Mouse (Mus musculus) neutrophil, adult 83 days (primary cell): ENCODE data around the gene Gm6588. TPM values are rescaled to one million over a fixed set of nuclear protein-coding genes. Genes with fewer than 3 reads are reported as not detected.

Source experiments
- total RNA-seq, 2 experiments: library from RNA; stranded (reverse); gene quantifications; one replicate each; pipeline ENCODE4 v1.2.4; 2023

The Gm6588 gene
- total RNA-seq = not detected

DNA sequence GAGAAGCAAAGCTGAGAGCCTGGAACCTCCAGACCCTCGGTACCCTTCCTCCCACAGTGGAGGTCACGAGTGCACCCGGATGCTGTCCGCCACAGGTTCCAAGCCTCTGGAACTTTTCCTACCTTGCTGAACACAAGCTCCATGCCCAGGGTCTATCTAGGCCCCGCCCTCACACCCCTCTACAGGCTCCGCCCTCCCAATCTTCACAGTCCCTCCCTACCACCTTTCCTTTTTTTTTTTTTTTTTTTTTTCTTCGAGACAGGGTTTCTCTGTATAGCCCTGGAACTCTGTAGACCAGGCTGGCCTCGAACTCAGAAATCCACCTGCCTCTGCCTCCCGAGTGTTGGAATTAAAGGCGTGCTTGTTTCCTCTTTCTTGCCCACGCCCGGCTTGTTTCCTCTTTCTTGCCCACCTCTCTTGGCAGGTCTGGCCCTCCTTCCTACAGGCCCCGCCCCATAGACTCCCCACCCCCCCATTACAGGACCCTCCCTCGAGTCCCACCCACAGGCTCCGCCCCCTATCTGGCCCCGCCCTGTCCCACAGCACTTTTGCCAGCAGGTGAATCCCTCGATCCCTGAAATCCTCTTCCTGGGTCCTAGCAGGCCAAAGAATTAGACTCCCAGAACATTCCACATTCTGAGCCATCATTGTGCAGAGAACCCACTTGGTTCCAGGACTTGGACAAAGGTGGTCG lies at the start of gene Gm6588:
Gene Gm6588 (plus strand): TSS at position 680 of the 694 bp plus-strand sequence.

Other genes starting within 250 kb of the Gm6588 start
- gene Cryba4, start 196.9 kb upstream of the Gm6588 start, total RNA-seq = 1 to 10 TPM; 2.4 to 2.7 TPM
- 1 to 10 TPM in 1 of 2 experiments, under 1 TPM in 1; 0.81 to 1.9 TPM for gene Crybb1, start 193.6 kb upstream of the Gm6588 start, total RNA-seq
- gene Tpst2, start 172.7 kb upstream of the Gm6588 start, total RNA-seq = 10 to 100 TPM; 76.1 to 84.8 TPM
- gene Tfip11, start 123.1 kb upstream of the Gm6588 start, total RNA-seq = 10 to 100 TPM; 68.7 to 74.6 TPM
- gene Srrd, start 106.4 kb upstream of the Gm6588 start, total RNA-seq = 10 to 100 TPM; 16.1 to 20.2 TPM
- gene Hps4, start 106.3 kb upstream of the Gm6588 start, total RNA-seq = 10 to 100 TPM; 19.1 to 19.7 TPM
- not detected for gene Gm6583, start 93.4 kb upstream of the Gm6588 start, total RNA-seq
- gene Asphd2, start 54.6 kb upstream of the Gm6588 start, total RNA-seq = not detected
- not detected for gene Sez6l, start 127.8 kb downstream of the Gm6588 start, total RNA-seq